Mouse (Mus musculus) heart, postnatal 36 days (tissue): ENCODE measurements around the gene Cygb. TPM values are rescaled to one million over a fixed set of nuclear protein-coding genes. Genes with fewer than 3 reads are reported as not detected.
"Not testable (repeated sequence)": the region's sequence is repeated elsewhere in the genome, so short reads cannot be mapped to it uniquely, and the experiment has no call there.

Experiments
- DNase-seq, 2 experiments: peaks; one replicate each; pipeline ENCODE4 v3.0.0; 2021 to 2022
- intact Hi-C: fragments of 180-260 bp; cut with DNase I; formaldehyde crosslinking; loops from one replicate; pipeline ENCODE4 v1.15.1; 2025
- total RNA-seq, 2 experiments: library from RNA; stranded (reverse); gene quantifications; 2 replicates each; pipeline ENCODE4 v1.2.3; 2021

The Cygb gene
- total RNA-seq, 2 experiments from 2014 or later = 39.8 to 50.8 TPM

- peak; percentile 80 to 87 for DNase-seq
- intact Hi-C loops = no loop called here
These were observed 32.8 kb downstream of the Cygb start for GRCm38 (mm10) chr11:116621258-116621704.

DNA sequence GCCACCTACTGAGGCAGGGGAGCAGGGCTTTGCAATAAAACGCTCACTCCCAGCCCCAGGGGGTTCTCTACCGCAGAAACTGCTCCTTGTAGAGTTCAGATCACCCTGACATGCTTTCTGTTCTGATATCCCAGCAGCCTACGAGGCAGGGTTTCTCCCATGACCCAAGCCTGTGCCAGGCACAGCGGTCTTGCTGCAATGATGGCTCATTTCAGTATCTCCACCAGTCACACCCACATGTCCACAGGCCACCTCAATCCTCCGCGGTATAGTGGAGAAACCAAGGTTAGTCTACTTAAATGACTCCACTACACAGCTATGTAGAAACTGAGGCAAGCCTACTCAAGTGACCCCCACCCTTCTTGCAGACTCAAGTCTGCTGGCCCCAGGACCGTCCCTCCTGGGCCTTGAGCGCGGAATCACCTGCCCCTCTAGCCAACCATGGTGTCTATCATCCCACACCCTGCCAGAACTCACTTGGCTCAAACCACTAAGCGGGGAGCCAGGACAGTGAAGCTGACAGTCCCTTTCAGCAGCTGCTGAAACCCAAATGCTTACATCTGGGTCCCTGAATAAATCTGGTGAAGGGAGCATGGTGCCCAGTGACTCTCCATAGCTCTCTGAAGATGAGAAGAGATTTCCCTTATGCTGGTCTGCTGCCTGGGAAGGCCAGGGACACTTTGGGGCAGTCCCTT is 33.4 kb downstream of the Cygb start:
- intact Hi-C loops = no loop called here

DNA sequence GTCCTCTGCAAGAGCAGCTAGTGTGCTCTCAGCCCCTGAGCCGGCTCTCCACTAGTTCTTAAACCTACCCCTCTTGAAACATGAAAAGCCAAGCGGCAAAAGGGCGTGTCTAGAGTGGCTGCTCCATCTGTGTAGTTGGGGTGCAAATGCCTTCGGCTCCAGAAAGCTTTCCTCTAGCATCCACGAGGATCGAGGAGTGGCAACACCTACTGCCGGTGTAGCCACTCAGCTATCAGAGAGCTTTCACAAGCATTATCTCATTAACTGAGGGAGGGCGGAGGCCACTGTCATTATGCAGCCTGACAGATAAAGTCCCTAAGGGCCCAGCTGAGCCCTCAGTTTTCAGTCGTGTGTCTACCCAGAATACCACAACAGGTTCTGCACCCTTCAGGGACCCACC is 34.0 kb downstream of the Cygb start:
- no peak for DNase-seq
- intact Hi-C loops = no loop called here

More for the DNA sequence above, 33.4 kb downstream of the Cygb start:
- DNase-seq = no peak

- DNase-seq = no peak
These were observed 34.6 kb downstream of the Cygb start for GRCm38 (mm10) chr11:116619561-116619960.

DNA sequence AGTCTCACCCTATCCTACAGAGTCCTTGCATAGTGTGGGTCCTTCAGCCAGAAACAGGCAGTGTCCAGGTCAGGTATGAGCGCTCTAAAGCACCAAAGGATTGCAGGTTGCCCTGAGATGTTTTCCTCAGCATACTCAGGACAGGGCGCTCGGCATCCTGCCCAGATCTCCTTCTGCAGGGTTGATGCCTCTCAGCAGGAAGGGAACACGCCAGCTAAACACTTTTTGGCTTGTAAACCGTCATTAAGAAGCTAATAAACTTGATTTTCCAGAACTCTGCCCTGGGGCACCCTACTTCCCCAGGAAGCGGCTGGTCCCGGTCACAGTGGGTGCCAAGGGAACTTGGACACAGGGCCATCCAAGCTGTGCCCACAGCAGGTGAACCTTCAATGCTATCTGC is 35.0 kb downstream of the Cygb start:
- intact Hi-C loops = no loop called here
- DNase-seq = peak in 1 of 2 experiments; percentile 45

More at GRCm38 (mm10) chr11:116619561-116619960, 34.6 kb downstream of the Cygb start:
- intact Hi-C loops = no loop called here

- intact Hi-C loops = no loop called here
- DNase-seq = no peak
These were observed 35.4 kb downstream of the Cygb start for GRCm38 (mm10) chr11:116618666-116619065.

DNA sequence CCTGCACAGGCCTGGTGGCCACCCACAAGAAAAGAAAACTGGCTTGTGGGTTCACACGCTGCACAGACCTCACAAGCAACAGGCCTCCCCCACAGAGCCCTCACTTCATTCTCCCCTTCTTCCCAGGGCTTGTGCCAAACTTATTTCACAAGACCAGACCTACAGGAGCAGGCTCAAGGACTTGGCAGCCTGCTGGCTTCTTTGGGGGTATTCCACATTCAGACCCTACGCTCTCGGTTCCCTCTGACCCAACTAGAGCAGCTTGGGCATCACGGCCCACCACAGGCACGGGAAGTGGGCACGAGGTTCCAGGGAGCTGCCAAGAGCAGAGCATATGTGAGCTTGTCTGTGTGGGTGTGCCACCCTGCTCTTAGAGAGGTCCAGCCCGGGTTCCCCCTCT is 36.5 kb downstream of the Cygb start:
- peak in 1 of 2 experiments; percentile 51 for DNase-seq
- intact Hi-C loops = no loop called here

DNA sequence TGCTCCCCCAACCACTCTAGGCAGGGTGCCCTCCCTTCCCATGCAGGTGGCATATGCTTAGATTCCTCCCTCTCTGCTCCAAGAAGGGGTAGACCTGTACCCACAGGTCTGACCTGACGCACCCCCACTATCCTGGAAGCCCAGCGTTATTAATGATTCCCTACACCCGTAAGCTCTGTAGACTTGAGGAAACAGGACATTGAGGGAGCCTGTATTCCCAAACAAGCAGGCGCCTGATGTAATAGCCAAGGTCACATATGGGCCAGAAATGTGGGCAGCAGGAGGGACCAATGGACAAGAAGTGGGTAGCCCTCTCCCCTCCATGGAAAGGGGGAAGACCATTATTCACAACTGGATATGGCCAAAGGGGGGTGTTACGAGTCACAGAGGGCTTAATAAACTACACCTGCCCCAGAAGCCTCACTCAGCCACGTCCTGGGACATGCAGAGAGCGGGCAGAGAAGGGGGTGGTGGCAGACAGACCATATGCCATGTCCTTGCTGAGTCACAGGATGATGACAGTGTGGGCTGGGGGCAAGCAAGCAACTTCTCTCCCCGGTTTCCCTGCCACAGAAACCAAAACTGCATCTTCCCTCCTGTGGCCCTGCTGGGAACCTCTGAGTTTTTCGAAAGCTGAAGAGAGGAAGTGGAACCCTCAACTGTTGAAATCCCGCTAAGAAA is 37.5 kb downstream of the Cygb start:
- DNase-seq = peak in 1 of 2 experiments; percentile 40
- intact Hi-C loops = no loop called here

DNA sequence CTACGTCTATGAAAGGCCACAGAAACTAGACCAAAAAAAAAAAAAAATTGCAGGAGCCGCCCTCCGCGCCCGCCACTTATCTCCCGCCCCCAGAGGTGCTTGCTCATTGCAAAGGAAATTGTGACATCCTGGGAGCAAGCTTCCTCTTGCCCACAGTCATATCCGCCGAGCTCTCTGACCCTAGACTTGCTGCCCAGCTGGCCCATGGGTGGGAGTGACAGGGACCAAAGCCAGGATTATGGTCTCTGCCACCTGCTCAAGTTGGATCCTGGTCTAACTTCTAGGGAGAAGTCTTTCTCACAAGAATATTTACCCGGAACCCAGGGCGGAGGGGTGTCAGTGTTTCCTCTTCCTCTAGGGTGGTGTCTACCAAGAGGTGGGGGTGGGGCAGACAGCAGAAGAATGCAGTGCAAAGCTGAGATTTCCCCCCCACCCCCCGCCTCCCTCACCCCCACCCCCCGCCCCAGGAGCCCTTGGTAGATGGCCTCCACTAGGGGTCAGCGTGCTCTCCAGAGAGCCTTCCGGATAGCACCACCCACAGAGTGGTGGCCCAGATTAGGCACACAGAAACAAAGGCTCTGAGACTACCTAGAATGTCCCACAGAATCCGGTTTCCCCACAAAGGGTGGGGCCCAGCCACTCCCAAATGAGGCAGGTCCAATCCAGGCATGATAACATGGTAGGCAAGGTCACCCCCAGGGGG is 38.2 kb downstream of the Cygb start:
- intact Hi-C loops = no loop called here
- peak; percentile 60 to 73 for DNase-seq

GRCm38 (mm10) chr11:116613234-116613633 is 40.9 kb downstream of the Cygb start:
- DNase-seq = no peak
- intact Hi-C loops = loop anchor here (2.0 kb wide), 1 partner anchor 20 kb away; no protein-coding TSS in a partner anchor

DNA sequence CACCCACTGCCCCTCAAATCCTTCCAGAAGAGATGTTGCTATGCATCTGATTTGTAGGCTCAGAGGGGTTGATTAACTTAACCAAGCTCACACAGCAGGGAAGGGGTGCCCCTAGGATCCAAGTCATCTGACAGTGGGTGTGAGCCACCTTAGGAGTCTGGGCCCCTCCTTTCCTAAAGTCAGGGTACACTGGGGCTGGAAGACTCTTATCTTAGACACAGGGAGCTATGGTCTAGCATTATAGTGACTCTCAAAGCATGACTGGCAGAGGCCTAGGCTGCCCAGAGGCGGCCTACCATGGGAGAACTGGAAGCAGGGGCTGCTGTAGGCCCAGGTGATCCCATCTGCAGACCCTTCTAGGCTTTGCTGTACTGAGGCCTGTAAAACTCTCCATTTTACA is 41.6 kb downstream of the Cygb start:
- intact Hi-C loops = loop anchor here (2.0 kb wide), 1 partner anchor 20 kb away; no protein-coding TSS in a partner anchor
- no peak for DNase-seq

DNA sequence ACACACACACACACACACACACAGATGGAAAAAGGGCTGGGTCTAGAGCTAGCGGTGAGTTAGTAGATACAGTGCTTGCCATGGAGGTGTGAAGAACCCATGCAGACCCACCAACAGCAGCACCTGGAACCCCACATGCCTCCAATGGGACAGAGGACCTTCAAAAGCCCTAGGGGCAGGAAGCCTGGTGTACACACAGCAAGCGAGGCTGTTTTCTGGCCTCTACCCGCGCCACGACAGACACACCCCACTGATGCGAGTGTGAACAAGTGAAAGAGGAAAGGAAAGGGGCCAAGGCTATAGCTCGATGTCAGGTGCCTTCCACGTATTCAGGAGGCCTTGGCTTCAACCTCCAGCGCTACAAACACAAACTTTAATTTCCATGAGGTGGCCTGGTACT is 42.2 kb downstream of the Cygb start:
- intact Hi-C loops = loop anchor here (2.0 kb wide), 1 partner anchor 19 kb away; no protein-coding TSS in a partner anchor
- no peak for DNase-seq

DNA sequence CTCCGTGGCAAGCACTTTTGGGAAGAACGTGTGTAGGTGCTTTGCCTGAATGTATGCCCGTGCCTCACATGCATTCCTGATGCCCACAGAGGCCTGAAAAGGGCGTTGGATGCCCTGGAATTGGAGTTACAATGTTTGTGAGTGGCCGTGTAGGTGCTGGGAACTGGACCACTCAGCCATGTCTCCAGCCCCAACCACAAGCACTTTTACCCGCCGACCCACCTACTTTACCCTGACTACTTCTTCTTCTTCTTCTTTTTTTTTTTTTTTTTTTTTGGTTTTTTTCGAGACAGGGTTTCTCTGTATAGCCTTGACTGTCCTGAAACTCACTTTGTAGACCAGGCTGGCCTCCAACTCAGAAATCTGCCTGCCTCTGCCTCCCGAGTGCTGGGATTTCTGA is 42.9 kb downstream of the Cygb start:
- DNase-seq, intact Hi-C loops: not testable (repeated sequence)

DNA sequence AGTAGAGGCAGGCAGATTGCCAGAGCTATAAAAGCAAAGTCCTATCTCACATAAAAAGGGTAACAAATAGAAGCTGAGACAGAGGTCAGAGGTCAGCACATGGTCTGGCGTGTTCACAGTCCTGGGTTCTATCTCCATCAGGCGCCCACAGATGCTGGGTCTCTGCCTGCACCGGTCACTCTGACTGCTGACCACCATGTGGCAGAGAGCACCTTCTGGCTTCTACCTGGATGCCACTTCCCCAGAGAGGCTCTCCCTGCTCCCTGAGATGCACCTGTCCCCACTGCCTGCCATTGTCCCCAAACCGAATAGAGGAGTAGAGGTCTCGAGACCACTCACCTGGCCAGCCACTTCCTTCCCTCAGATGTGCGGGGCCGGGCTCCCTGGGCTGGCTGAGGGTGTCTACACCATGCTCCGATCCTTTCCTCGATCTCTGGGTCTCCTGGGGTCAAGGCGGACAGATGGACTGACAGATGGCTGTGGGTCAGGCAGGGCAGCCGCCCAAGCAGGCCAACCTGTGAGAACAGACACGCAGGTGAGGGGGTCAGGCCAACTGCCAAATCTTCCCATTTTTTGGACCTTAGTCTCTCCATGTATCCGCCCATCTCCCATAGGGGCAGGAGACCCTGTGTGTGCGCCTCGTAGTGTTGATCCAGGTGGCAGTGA is 44.0 kb downstream of the Cygb start:
- intact Hi-C loops = no loop called here
- DNase-seq = no peak

- intact Hi-C loops = no loop called here
- DNase-seq = no peak
These were observed 46.4 kb downstream of the Cygb start for GRCm38 (mm10) chr11:116607717-116608116.

GRCm38 (mm10) chr11:116604097-116604496 is 50.0 kb downstream of the Cygb start:
- DNase-seq = no peak
- intact Hi-C loops = no loop called here

- peak; percentile 42 to 66 for DNase-seq
- intact Hi-C loops = loop anchor here (2.0 kb wide), 1 partner anchor 25 kb away; no protein-coding TSS in a partner anchor
These were observed 50.8 kb downstream of the Cygb start for GRCm38 (mm10) chr11:116603339-116603738.

GRCm38 (mm10) chr11:116602043-116602442 is 52.1 kb downstream of the Cygb start:
- DNase-seq = no peak
- intact Hi-C loops = loop anchor here (2.0 kb wide), 1 partner anchor 27 kb away; no protein-coding TSS in a partner anchor

DNA sequence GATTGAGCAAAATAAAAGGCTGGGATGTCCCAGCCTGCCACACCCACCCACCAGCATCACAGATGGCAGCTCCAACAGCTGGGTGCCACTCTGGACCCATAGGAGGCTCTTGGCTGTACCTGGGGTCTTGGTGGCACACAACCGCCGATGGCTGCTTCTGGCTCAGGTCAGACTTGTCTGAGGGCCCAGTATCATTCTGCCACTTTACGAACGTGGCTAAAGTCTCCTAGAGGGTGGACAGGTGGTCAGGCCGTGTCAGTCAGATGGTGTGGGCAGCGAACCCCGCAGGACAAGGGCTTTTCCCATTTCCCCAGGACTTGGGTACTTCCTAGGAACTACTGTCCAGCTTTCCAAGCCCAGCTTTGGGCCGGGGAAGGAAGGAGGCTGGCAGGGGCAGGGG is 52.9 kb downstream of the Cygb start:
- intact Hi-C loops = no loop called here
- DNase-seq = no peak

GRCm38 (mm10) chr11:116599230-116599629 is 54.9 kb downstream of the Cygb start:
- no peak for DNase-seq
- intact Hi-C loops = no loop called here

- no peak for DNase-seq
- intact Hi-C loops = no loop called here
These were observed 55.9 kb downstream of the Cygb start for GRCm38 (mm10) chr11:116598193-116598592.
